Mouse (Mus musculus): ENCODE data around the gene Vac14. TPM values are rescaled to one million over a fixed set of nuclear protein-coding genes. Genes with fewer than 3 reads are reported as not detected.

Gene Vac14
- polyA plus RNA-seq, 1 experiment from 2014 or later, result 27.9 TPM

- Histone ChIP-seq H3K27ac (replicated peaks) (peak overlapping the region; percentile 41; the same call in 1 of the 2 replicates), H3K9me3 (no peaks in the 10 kb centered on the region), H3K4me3 (no peak overlapping the region), H3K9ac (replicated peaks) (no peak overlapping the region), H3K27me3 (no peaks in the 10 kb centered on the region), H3K4me1 (peaks cover 11% of the 10 kb centered on the region), H3K36me3 (0 out of 2 replicates have a peak, but pooled peaks cover 2% of the 10 kb centered on the region), H3K4me2 (replicated peaks) (no peak overlapping the region)
- no peak for ATAC-seq (replicated peaks)
- 80% methylated on average over 5 of the region's 5 CpGs for WGBS
Measured at GRCm38 (mm10) chr8:110695431-110695830, 77.0 kb downstream of the Vac14 start.

DNA sequence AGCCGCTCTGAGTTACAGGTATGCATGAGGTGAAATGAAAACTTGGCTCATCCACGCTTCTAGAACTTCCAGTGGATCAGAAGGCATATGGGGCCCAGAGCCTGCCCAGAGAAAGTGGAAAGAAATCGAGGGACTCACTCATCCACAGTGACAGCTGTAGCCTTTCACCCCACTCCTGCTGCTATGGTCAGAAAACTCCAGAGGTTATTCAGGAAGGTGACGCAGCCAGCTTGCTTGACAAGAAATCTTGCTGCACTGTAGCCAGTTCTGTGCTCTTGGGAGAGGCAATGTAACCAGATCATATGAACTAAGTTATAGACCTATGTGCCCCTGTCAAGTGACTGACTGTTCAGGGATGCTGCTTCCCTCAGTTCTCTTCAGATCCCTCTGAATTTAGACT is 77.7 kb downstream of the Vac14 start:
- H3K4me1 ChIP-seq, result peaks cover 11% of the 10 kb centered on the region
- no peak overlapping the region for H3K4me3 ChIP-seq
- H3K9ac ChIP-seq (replicated peaks), result no peak overlapping the region
- H3K9me3 ChIP-seq, result no peaks in the 10 kb centered on the region
- no peak overlapping the region for H3K4me2 ChIP-seq (replicated peaks)
- ATAC-seq (replicated peaks), result no peak
- no peak overlapping the region for H3K27ac ChIP-seq (replicated peaks)
- 0 out of 2 replicates have a peak, but pooled peaks cover 2% of the 10 kb centered on the region for H3K36me3 ChIP-seq
- H3K27me3 ChIP-seq, result no peaks in the 10 kb centered on the region
- 93% methylated on average over 4 of the region's 4 CpGs for WGBS

DNA sequence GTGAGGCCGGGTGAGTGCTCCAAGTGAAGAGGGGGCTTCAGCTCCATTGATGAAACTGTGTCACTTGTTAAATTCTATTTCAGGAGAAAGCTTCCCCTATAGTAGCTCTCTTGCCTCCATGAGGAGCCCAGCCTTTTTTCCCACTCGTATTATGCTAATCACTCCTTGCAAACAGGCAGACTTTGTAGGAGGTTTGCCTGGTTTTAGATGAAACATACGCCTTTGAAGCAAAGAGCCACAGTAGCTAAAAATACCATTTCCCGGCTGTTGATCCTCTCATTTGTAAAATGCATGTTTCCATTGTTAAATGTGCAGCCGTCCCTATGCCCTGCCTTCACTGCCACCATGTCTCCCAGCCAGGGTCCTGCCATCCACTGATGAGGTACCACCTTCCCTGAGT is 79.2 kb downstream of the Vac14 start:
- Histone ChIP-seq H3K36me3 (no peaks in the 10 kb centered on the region), H3K27me3 (no peaks in the 10 kb centered on the region), H3K27ac (replicated peaks) (no peak overlapping the region), H3K4me2 (replicated peaks) (no peak overlapping the region), H3K4me1 (peaks cover 11% of the 10 kb centered on the region), H3K9ac (replicated peaks) (no peak overlapping the region), H3K9me3 (no peaks in the 10 kb centered on the region), H3K4me3 (no peak overlapping the region)
- ATAC-seq (replicated peaks), result no peak
- 76% methylated on average over 5 of the region's 5 CpGs for WGBS

- Histone ChIP-seq H3K36me3 (no peaks in the 10 kb centered on the region), H3K4me3 (no peak overlapping the region), H3K9ac (replicated peaks) (no peak overlapping the region), H3K27me3 (no peaks in the 10 kb centered on the region), H3K4me1 (peaks cover 12% of the 10 kb centered on the region), H3K27ac (replicated peaks) (no peak overlapping the region), H3K9me3 (no peaks in the 10 kb centered on the region), H3K4me2 (replicated peaks) (no peak overlapping the region)
- no peak for ATAC-seq (replicated peaks)
- WGBS, result 89% methylated on average over 1 of the region's 1 CpGs
Measured at GRCm38 (mm10) chr8:110698098-110698497, 79.7 kb downstream of the Vac14 start.

DNA sequence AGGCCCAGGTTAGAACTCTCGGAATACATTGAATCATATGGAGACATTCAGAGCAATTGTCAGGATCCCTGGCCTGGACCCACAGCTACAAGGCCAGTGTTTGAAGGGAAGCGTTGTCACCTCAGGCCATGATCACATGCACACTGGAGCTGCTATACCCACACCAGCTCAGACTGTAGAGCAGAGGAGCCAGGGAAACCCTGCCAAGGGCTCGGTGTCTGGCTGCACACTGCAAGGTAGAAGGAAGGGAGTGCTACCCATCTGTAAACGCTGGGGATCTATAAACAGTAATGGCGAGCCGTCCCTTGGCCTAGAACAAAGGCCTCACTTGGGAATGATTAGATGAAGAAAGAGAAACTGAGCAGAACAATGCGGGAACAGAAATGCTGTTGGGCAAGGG is 81.1 kb downstream of the Vac14 start:
- no peaks in the 10 kb centered on the region for H3K9me3 ChIP-seq
- H3K27ac ChIP-seq (replicated peaks), result no peak overlapping the region
- WGBS, result 89% methylated on average over 7 of the region's 7 CpGs

GRCm38 (mm10) chr8:110700561-110700960 is 82.2 kb downstream of the Vac14 start:
- Histone ChIP-seq H3K27ac (replicated peaks) (no peak overlapping the region), H3K9ac (replicated peaks) (no peak overlapping the region), H3K4me2 (replicated peaks) (no peak overlapping the region), H3K27me3 (no peaks in the 10 kb centered on the region), H3K4me3 (no peak overlapping the region), H3K36me3 (no peaks in the 10 kb centered on the region), H3K9me3 (no peaks in the 10 kb centered on the region), H3K4me1 (peaks cover 4% of the 10 kb centered on the region; the same call in 1 of the 2 replicates)
- ATAC-seq (replicated peaks), result no peak
- 88% methylated on average over 2 of the region's 2 CpGs for WGBS

More for the DNA sequence above, 81.1 kb downstream of the Vac14 start:
- no peaks in the 10 kb centered on the region for H3K36me3 ChIP-seq
- peaks cover 13% of the 10 kb centered on the region for H3K4me1 ChIP-seq
- H3K4me2 ChIP-seq (replicated peaks), result no peak overlapping the region
- no peak for ATAC-seq (replicated peaks)
- no peaks in the 10 kb centered on the region for H3K27me3 ChIP-seq
- H3K4me3 ChIP-seq, result no peak overlapping the region
- H3K9ac ChIP-seq (replicated peaks), result no peak overlapping the region

GRCm38 (mm10) chr8:110702636-110703459 is 84.5 kb downstream of the Vac14 start:
- Histone ChIP-seq H3K4me2 (replicated peaks) (no peak overlapping the region), H3K27me3 (no peaks in the 10 kb centered on the region), H3K4me1 (peaks cover 4% of the 10 kb centered on the region; the same call in 1 of the 2 replicates), H3K4me3 (no peak overlapping the region), H3K36me3 (no peaks in the 10 kb centered on the region), H3K9me3 (no peaks in the 10 kb centered on the region), H3K9ac (replicated peaks) (no peak overlapping the region), H3K27ac (replicated peaks) (no peak overlapping the region)
- ATAC-seq (replicated peaks), result no peak
- 46% methylated on average over 9 of the region's 9 CpGs for WGBS

DNA sequence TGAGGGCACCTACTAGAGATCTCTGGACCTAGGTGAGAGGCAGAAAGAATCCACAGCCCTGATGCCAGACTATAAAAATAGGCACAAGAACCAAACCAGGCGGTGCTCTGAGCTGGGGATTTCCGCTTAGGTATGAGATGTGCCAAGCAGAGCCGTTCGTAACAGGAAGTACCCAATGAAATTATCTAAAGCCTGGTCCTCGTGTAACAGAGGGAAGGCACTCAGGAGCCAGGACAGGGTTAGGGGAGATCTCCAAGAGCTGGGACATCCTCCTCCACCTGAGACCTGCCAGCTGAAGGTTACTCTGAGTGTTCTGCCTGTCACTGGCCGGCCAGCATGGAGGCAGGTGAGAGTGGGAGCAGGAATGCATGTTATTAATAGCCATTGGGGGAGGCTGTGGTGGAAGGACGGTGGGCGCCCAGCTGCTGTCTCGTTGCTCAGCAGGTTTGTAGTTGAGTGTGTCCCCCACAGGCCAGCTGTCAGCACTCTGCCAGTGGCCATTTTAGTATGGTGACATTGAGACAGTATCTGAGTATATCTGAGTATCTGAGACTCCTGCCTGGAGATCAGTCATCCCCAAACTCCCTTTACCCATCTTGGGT is 85.2 kb downstream of the Vac14 start:
- Histone ChIP-seq H3K4me2 (replicated peaks) (no peak overlapping the region), H3K9ac (replicated peaks) (no peak overlapping the region), H3K4me1 (peaks cover 4% of the 10 kb centered on the region; the same call in 1 of the 2 replicates), H3K4me3 (no peak overlapping the region), H3K9me3 (no peaks in the 10 kb centered on the region), H3K27ac (replicated peaks) (no peak overlapping the region), H3K27me3 (no peaks in the 10 kb centered on the region), H3K36me3 (no peaks in the 10 kb centered on the region)
- no peak for ATAC-seq (replicated peaks)
- WGBS, result 93% methylated on average over 9 of the region's 9 CpGs

DNA sequence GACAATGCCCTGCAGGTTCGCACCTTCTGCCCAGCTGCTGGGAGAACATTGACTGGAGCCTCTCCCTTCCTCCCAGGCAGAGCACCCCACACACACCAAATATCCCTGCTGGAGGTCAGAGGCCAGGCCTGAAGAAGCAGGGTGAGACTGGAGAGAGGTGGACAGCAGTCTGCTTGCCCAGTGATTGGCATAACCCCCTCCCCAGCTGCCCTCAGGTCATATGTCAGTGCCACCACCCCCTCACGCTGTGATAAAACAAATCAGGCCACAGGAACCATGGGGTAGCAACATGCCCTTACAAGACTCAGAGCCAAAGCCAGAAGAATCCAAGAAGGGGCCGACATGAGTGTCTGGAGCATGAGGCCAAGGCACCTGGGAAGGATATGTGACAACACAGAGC is 85.7 kb downstream of the Vac14 start:
- Histone ChIP-seq H3K9me3 (no peaks in the 10 kb centered on the region), H3K9ac (replicated peaks) (no peak overlapping the region), H3K4me1 (peaks cover 4% of the 10 kb centered on the region; the same call in 1 of the 2 replicates), H3K27me3 (no peaks in the 10 kb centered on the region), H3K27ac (replicated peaks) (0 out of 2 replicates have a peak overlapping the region, but pooled peaks have one; percentile 57), H3K4me3 (no peak overlapping the region), H3K36me3 (no peaks in the 10 kb centered on the region), H3K4me2 (replicated peaks) (no peak overlapping the region)
- no peak for ATAC-seq (replicated peaks)
- 95% methylated on average over 3 of the region's 3 CpGs for WGBS

DNA sequence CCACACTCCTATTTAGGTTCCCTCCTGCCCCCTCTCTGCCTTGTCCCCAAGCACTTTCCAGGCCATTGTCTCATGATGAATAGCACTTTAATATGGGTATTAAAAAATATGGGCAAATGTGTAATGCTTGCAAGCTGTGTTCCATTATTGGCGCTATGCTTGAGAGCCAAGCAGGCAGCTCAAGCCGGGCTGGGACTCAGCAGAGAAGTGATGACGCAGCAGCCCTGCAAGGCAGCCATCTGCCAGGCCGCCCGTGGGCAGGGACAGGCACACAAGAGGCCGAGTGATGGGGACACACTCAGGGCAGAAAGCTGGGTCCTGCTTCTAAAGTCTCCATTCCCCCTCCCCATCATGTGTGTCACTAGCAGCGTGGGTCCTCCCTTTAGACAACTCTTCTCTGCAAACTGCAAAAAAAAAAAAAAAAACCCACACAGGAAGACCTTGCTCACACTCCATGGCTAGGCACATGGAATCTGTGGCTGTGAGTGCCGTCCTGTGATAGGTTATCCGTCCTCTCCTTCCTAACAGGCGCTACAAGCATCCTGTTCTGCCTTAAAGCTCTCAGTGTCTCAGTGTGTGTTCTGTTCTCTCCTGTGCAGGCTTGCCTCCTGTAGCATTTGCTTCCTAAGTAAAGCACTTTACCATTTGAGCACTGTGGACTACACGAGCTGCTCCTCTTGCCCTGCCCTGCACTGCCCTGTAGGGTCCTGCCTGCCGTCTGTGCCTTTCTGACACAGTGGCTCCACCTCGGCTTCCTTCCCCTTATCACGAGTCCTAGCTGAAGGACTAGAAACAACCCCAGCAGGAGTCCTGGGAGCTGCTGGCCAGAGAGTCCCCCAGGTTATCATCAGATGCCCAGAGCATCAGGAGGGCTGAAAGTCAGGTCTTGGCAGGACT is 87.3 kb downstream of the Vac14 start:
- H3K4me2 ChIP-seq (replicated peaks), result no peak overlapping the region
- no peak overlapping the region for H3K4me3 ChIP-seq
- H3K9ac ChIP-seq (replicated peaks), result no peak overlapping the region
- H3K27me3 ChIP-seq, result no peaks in the 10 kb centered on the region
- H3K9me3 ChIP-seq, result no peaks in the 10 kb centered on the region
- H3K27ac ChIP-seq (replicated peaks), result peak overlapping the region; percentile 57
- WGBS, result 73% methylated on average over 14 of the region's 14 CpGs
- peaks cover 4% of the 10 kb centered on the region; the same call in 1 of the 2 replicates for H3K4me1 ChIP-seq
- 0 out of 2 replicates have a peak, but pooled peaks cover 3% of the 10 kb centered on the region for H3K36me3 ChIP-seq
- ATAC-seq (replicated peaks), result peak; percentile 43; the same call in 1 of the 2 replicates

GRCm38 (mm10) chr8:110706288-110706870 is 88.0 kb downstream of the Vac14 start:
- Histone ChIP-seq H3K9ac (replicated peaks) (no peak overlapping the region), H3K4me3 (no peak overlapping the region), H3K4me1 (peaks cover 4% of the 10 kb centered on the region; the same call in 1 of the 2 replicates), H3K27ac (replicated peaks) (no peak overlapping the region), H3K36me3 (0 out of 2 replicates have a peak, but pooled peaks cover 4% of the 10 kb centered on the region), H3K9me3 (no peaks in the 10 kb centered on the region), H3K27me3 (no peaks in the 10 kb centered on the region), H3K4me2 (replicated peaks) (no peak overlapping the region)
- no peak for ATAC-seq (replicated peaks)
- WGBS, result 79% methylated on average over 3 of the region's 3 CpGs

All from forebrain, embryonic 15.5 days (tissue).